Mouse (Mus musculus): ENCODE measurements at regions not wholly inside any gene's neighbourhood (a gene's known extent, or its start where the extent isn't known, plus 50 kb on each side); places are given as distances from the start of the nearest gene placed in this dataset.

- DNase-seq, result no peak
Measured at GRCm38 (mm10) chr10:113034356-113034755, 105.6 kb upstream of the Atxn7l3b start.

GRCm38 (mm10) chr10:113032870-113033269 is 104.1 kb upstream of the Atxn7l3b start:
- no peak for DNase-seq

GRCm38 (mm10) chr10:113027300-113027699 is 98.5 kb upstream of the Atxn7l3b start:
- peak in 1 of 2 experiments; percentile 2 for DNase-seq

GRCm38 (mm10) chr10:113024633-113025032 is 95.8 kb upstream of the Atxn7l3b start:
- DNase-seq, result no peak

GRCm38 (mm10) chr10:113009124-113009523 is 80.3 kb upstream of the Atxn7l3b start:
- no peak for DNase-seq

- no peak for DNase-seq
Measured at GRCm38 (mm10) chr10:112990720-112991119, 61.9 kb upstream of the Atxn7l3b start.

- no peak for DNase-seq
Measured at GRCm38 (mm10) chr10:112982697-112983096, 53.9 kb upstream of the Atxn7l3b start.

Data from kidney, adult 8-10 months (tissue).